Mouse (Mus musculus): ENCODE results near the gene Gcnt2.
"Not testable (repeated sequence)": the region's sequence is repeated elsewhere in the genome, so short reads cannot be mapped to it uniquely, and the experiment has no call there.

The Gcnt2 gene

GRCm38 (mm10) chr13:40874021-40874420 is 14.5 kb downstream of the Gcnt2 start:
- CTCF ChIA-PET = no interaction called here

DNA sequence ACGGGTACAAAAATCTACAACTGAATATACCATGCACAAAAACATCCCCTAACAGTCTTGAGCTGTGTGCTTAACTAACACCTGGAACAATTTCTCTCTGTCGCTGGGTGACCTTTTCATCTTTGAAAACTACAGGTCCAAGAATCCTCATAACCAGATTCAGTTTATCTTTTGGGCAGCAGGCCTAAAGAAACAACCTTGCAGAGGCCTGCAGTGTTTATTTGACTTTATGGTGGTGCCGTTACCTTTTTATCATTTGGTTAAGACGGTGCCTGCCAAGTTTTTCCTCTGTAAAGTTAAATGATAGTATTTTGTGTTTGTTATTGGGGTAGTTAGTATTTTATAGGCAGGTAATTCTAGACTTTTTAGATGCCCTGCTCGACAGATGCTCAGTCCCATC is 15.9 kb downstream of the Gcnt2 start:
- CTCF ChIA-PET = no interaction called here

- CTCF ChIA-PET = no interaction called here
These were observed 18.0 kb downstream of the Gcnt2 start for GRCm38 (mm10) chr13:40877589-40877988.

GRCm38 (mm10) chr13:40880557-40880956 is 21.0 kb downstream of the Gcnt2 start:
- CTCF ChIA-PET = no interaction called here

DNA sequence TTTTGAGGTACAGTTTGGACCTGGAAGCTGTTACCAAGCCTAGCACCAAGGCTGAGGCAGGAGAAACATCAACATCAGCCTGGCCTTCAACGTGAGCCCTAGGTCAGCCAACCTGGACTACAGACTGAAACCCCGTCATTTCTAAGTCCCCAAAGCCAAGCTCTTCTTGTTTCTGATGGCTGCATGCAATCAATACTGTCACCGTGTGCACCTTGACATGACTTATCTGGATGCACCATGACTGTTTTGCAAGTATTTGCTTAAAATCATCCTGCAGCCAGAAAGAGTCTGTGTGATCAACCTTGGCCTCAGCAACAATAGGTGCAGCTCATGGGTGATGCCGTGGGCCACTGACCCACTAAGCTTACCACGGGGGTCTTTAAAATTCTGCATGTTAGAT is 23.1 kb downstream of the Gcnt2 start:
- CTCF ChIA-PET = no interaction called here

GRCm38 (mm10) chr13:40883903-40884302 is 24.3 kb downstream of the Gcnt2 start:
- CTCF ChIA-PET = no interaction called here

DNA sequence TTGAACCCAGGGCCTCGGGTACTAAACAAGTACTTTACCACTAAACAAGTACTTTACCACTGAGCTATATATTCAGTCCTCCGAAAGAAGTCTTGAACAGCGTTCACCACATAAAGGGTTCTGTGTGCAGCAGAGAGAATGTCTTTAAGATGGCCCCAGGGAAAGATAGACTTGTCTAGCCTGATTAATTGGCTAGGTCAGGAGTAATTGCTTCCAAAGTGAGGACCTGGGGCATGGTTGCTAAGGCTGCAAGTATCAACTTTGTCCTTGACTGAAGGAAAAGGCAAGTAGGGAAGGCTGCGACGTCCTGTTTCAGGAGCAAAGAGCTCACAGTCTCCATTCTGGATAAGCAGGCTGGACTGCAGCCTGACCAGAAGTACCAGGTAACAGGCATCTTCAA is 25.3 kb downstream of the Gcnt2 start:
- CTCF ChIA-PET = no interaction called here

DNA sequence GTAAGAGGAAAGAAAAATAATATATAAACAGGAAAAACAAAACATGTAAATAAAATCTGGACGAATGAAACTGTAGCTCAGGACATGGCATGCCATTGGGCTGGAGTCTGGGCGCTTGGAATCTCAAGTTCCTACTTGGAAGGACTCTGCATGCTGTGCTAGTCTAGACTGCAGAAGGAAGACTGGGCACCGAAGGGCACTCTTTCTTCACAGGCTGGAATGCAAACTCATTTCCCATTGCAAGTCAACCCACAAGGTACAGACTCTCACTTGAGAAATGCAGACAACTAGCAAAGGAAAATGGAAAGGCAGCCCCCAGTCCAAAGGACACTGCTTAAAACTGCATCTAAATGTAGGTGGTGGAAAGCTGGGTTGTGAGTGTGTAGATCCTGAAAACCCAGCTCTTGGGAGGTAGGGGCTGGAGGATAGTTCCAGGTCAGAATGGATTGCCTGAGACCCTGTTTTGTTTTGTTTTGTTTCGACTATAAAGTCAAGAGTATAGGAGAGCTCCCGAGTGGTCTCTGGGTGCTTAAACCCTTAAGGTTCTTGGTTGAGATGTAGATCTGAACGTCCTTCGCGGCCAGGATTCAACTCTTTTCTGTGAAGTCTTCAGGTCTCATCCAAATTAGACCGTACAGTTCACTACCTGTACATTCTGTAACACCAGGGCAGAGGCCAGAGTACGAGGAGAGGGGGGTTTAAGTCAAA is 26.5 kb downstream of the Gcnt2 start:
- CTCF ChIA-PET = no interaction called here

GRCm38 (mm10) chr13:40886643-40887381 is 27.3 kb downstream of the Gcnt2 start:
- CTCF ChIA-PET = no interaction called here

DNA sequence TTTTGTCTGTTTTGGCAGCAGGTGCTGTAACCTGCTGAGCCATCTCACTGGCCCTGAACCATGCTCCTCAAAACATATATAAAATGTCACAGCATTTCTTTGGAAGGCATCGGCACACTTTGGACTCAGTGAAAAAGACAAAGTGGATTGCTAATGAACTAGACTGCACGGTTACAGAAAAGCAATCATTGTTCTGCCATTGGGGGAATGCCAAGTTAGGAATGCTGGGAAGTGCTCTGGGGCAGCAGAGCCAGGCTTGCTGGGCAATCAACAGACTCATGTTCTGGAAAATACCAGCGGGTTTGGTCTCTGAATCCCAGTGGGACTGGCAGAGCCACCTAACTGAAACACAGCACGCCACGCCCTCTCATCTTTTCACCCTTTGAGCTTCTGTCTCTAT is 31.0 kb downstream of the Gcnt2 start:
- CTCF ChIA-PET = no interaction called here

DNA sequence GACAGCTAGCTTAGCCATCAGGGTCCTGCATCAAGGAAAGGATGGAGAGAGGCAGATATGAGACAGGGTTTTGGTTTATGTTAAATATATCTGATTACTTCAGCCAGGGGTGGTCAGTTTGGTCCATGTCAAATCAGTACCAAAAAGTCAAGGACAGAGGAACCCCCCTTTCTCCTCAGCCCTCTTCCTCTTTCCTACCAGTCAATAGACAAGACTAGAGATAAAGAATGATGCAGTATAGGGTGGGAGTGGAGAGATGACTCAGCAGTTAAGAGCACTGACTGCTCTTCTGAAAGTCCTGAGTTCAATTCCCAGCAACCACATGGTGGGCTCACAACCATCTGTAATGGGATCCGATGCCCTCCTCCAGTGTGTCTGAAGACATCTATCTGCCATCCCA is 31.8 kb downstream of the Gcnt2 start:
- CTCF ChIA-PET = not testable (repeated sequence)

DNA sequence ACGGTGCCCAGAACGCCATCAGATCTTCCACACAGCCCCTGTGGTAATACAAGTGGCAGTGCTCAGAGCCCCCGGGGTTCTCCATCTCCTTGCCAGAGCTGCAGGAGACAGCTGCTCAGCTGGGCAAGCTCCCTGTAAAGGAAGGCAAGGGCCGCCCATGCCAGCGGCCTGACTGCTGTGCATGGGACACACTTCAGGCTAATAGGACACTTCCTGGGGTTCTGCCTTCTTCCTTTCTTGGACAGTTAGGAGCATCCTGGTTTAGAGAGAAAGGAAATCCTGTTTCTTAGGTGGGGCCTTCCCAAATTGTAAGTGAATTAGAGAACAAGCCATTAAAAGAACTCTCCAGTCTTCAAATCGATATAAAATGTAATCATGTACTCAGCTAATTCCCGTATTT is 32.5 kb downstream of the Gcnt2 start:
- CTCF ChIA-PET = no interaction called here

DNA sequence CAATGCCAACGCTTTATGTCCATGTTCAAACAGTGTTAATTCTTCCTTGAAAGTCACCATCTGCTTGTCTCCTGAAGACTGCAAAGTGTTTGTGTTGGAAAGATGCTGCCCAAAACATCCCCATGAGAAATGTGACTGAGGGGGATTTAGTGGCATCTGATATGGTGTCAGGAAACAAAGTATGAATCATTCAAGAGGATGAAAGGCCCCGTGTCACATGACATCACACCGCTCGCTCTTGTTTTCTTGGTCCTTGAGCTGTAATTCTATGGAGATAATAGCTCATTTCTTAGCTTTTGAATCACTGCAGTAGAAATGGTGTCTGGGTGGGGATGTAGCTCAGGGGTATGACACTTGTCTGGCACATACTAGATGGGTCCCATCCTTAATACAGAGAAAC is 33.0 kb downstream of the Gcnt2 start:
- CTCF ChIA-PET = no interaction called here

DNA sequence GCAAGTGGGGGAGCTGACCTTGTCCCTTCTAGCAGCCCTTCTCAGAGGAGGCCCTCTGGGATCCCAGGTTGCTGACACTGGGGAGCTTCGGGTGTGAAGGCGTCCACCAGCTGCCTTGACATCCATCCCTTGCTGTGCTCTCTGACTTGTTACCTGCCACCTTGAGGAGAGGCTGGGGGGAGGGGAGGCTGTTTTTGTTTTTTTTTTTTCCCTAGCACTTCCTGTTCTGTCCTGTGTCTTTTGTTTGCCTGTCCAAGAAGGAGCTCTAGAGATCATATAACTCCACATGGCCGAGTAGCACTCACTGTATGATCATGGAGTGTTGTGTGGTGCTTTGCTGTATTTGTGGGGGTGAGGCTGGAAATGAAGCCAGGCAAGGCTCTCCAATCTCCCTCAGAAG is 34.0 kb downstream of the Gcnt2 start:
- CTCF ChIA-PET = no interaction called here

- CTCF ChIA-PET = not testable (repeated sequence)
These were observed 38.6 kb downstream of the Gcnt2 start for GRCm38 (mm10) chr13:40898049-40898690.

GRCm38 (mm10) chr13:40898698-40899097 is 39.1 kb downstream of the Gcnt2 start:
- CTCF ChIA-PET = no interaction called here

DNA sequence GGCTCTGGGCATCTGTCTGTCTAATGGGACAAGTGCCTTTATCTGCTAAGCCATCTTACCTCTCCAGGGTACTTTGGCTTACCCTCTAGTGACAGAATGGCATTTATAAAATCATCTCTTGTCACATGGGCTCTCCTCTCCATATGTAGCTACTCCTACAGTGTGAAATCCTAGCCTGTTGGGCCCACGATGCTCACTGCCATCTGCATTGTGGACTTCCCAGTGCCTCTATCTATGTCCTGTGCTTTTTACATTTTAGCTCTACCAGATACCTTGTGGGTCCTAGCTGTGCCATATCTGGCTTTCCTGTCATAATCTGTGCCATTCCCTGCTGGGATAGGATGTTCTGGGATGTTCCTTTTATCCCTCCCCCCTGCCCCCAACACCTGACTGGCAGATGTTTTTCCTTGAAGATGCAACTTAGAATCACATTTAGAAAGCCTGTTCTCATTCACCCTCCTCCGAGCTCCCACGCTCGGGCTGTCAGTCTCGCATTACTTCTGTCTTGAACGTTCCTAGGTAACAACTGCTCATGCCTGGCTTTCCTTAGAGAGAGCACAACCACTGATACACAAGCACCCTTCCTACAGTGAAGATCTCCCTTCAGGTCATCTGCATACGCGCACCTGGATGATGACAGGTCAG is 39.9 kb downstream of the Gcnt2 start:
- CTCF ChIA-PET = no interaction called here

- CTCF ChIA-PET = no interaction called here
These were observed 40.7 kb downstream of the Gcnt2 start for GRCm38 (mm10) chr13:40899994-40900970.

- CTCF ChIA-PET = no interaction called here
These were observed 41.7 kb downstream of the Gcnt2 start for GRCm38 (mm10) chr13:40901263-40901662.

- CTCF ChIA-PET = no interaction called here
These were observed 42.4 kb downstream of the Gcnt2 start for GRCm38 (mm10) chr13:40901831-40902459.

GRCm38 (mm10) chr13:40904080-40904479 is 44.5 kb downstream of the Gcnt2 start:
- CTCF ChIA-PET = no interaction called here
